Mouse (Mus musculus) heart, embryonic 10.5 days (tissue): Measurements from ENCODE around the gene Fgfr2. TPM values are rescaled to one million over a fixed set of nuclear protein-coding genes. Genes with fewer than 3 reads are reported as not detected.

Source experiments
- DNase-seq: peaks from one replicate; pipeline ENCODE4 v3.0.0-alpha.2; 2017; ENCODE audit warnings: low spot score
- H3K27ac ChIP-seq: fragments of 300-500 bp; sonication (generic); 2 replicates; pipeline ENCODE4 v1.5.1; 2016; ENCODE audit warnings: mild to moderate bottlenecking
- H3K27me3 ChIP-seq: fragments of 300-500 bp; sonication (generic); 2 replicates; pipeline ENCODE4 v1.6.1; 2016; ENCODE audit warnings: mild to moderate bottlenecking; ENCODE audit not compliant: poor library complexity, insufficient read depth, severe bottlenecking
- H3K36me3 ChIP-seq: fragments of 300-500 bp; sonication (generic); 2 replicates; pipeline ENCODE4 v1.6.1; 2016; ENCODE audit warnings: mild to moderate bottlenecking, moderate library complexity
- H3K4me1 ChIP-seq: fragments of 300-500 bp; sonication (generic); 2 replicates; pipeline ENCODE4 v1.6.1; 2016; ENCODE audit warnings: mild to moderate bottlenecking
- H3K4me3 ChIP-seq: fragments of 300-500 bp; sonication (generic); 2 replicates; pipeline ENCODE4 v1.5.1; 2016; ENCODE audit warnings: mild to moderate bottlenecking, moderate library complexity
- H3K9me3 ChIP-seq: fragments of 300-500 bp; sonication (generic); 2 replicates; pipeline ENCODE4 v1.6.1; 2016; ENCODE audit warnings: mild to moderate bottlenecking, moderate library complexity
- WGBS: fragments of 180-500 bp; shearing (Covaris S2); methylation state at CpG from one replicate; pipeline ENCODE4 v1.1.7; 2016; 5-methylcytosine and 5-hydroxymethylcytosine counted together
- polyA plus RNA-seq: library from polyadenylated mRNA; unstranded; fragments of >200 nt; fragmentation: Nextera tagmentation; extraction: Ambion mirVana; gene quantifications from 2 replicates; pipeline ENCODE4 v1.2.1, GENCODE M21; 2016

Gene Fgfr2
- polyA plus RNA-seq, 1 experiment from 2014 or later = 46.6 TPM

DNA sequence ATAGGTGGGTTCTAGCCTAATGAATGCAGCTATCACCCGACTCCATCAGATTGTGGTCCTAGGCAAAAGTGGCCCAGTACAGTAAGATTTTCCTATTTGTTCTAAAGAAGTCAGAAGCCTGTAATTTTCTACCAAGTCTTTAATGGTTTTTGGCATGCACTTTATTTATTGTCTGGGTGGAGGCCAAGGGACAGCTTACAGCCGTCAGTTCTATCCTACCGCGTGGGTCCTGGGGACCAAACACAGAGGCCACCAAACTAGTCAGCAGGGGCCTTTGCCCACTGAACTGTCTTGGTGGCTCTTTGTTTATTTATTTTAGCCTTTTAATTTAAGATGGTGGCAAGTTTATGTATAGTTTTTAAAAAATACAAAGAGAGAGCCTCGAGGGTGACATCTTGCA lies 2544.5 kb downstream of the Fgfr2 start:
- H3K4me1 ChIP-seq = peaks cover 15% of the 10 kb centered on the region
- no peaks in the 10 kb centered on the region for H3K27me3 ChIP-seq
- H3K36me3 ChIP-seq = no peaks in the 10 kb centered on the region
- H3K9me3 ChIP-seq = no peaks in the 10 kb centered on the region
- DNase-seq = no peak
- no peak overlapping the region for H3K27ac ChIP-seq
- no peak overlapping the region for H3K4me3 ChIP-seq
- 86% methylated on average over 5 of the region's 5 CpGs for WGBS

GRCm38 (mm10) chr7:130578066-130578465 lies 2545.1 kb downstream of the Fgfr2 start:
- Histone ChIP-seq H3K9me3 (no peaks in the 10 kb centered on the region), H3K36me3 (no peaks in the 10 kb centered on the region), H3K27ac (no peak overlapping the region), H3K4me1 (peaks cover 15% of the 10 kb centered on the region), H3K4me3 (no peak overlapping the region), H3K27me3 (no peaks in the 10 kb centered on the region)
- DNase-seq = no peak
- WGBS = 89% methylated on average over 2 of the region's 2 CpGs

DNA sequence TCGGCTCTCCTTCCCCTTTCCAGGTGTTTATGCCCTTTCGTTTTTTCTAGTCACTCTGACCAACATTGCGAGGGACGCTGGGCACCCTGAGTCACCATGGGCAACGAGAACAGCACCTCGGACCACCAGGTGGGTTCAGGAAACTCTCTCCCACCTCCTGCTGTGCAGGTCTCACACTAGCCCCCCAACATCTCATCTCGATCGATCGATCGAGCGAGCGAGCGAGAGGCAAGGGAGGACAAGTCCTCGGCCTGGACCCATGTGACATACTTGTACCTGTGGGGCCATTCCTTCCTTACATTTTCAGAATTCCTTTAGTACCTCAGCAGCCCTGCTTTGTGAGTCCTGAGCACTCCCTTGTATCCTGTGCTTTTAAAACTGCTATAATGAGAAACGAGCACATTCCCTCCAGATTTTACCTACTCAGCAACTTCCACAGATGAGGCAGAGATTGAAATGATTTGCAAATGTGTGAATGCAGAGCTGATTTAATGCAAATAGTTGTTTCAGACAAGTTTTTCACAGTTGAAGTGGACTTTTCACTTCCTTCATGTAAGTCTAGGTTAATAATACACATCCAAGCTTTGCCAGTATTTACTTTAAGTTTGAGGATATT lies 2545.7 kb downstream of the Fgfr2 start, which contains the start of gene Tacc2:
TSS of gene Tacc2 (plus strand) at position 51 of the 616 bp plus-strand sequence.
- Histone ChIP-seq H3K27ac (peak within 1 kb of the TSS; percentile 69), H3K4me1 (peaks cover 15% of the 10 kb centered on the region), H3K36me3 (no peaks in the 10 kb centered on the region), H3K4me3 (peak within 1 kb of the TSS; percentile 56), H3K27me3 (no peaks in the 10 kb centered on the region), H3K9me3 (no peaks in the 10 kb centered on the region)
- 19% methylated on average over 15 of the region's 15 CpGs for WGBS
- no peak for DNase-seq

- 14% methylated on average over 10 of the region's 10 CpGs for WGBS
- peaks cover 15% of the 10 kb centered on the region for H3K4me1 ChIP-seq
- H3K36me3 ChIP-seq = no peaks in the 10 kb centered on the region
- no peak for DNase-seq
- no peaks in the 10 kb centered on the region for H3K27me3 ChIP-seq
- H3K4me3 ChIP-seq = peak overlapping the region; percentile 56
- H3K9me3 ChIP-seq = no peaks in the 10 kb centered on the region
- H3K27ac ChIP-seq = peak overlapping the region; percentile 69; the same call in 1 of the 2 replicates
Measured at GRCm38 (mm10) chr7:130576981-130577380, 2546.2 kb downstream of the Fgfr2 start.

DNA sequence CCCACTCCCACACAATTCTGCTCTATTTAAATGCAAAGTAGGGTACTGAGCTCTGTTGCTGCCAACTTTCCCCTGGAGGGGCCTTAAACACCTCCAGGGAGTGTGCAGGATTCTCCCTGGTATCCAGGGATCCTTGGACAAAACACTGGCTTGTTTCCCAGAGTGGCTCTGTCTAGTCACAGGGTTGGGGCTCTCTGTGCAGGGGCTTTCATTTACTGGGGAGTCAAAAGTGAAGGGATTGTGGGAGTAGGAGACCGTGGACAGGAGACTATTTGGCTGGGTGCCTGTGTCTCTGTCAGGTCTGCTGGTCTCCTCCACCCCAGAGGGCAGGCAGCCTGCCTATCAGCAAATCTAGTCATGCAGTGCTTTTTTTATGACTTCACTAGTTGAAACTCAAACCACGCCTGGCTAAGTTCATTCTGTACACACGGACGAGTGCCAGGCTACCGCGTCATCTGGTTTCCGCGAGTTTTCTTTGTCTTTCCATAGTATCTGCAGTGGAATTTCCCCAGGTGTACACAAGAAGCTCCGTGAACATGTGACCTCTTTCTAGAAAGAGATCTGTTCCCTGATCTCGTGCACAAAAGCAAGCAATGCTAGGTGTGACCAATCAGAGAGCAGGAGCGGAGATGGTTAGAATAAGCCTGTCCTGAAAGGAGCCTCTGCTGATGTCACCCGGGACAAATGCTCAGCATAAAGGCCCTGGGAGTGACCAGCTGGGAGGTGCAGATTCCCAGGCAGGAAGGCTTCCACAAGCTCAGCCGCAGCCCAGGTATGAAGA lies 2548.7 kb downstream of the Fgfr2 start:
- no peak overlapping the region for H3K27ac ChIP-seq
- peaks cover 15% of the 10 kb centered on the region for H3K4me1 ChIP-seq
- no peaks in the 10 kb centered on the region for H3K36me3 ChIP-seq
- WGBS = 65% methylated on average over 13 of the region's 13 CpGs
- H3K9me3 ChIP-seq = no peaks in the 10 kb centered on the region
- H3K27me3 ChIP-seq = no peaks in the 10 kb centered on the region
- DNase-seq = no peak
- H3K4me3 ChIP-seq = no peak overlapping the region

DNA sequence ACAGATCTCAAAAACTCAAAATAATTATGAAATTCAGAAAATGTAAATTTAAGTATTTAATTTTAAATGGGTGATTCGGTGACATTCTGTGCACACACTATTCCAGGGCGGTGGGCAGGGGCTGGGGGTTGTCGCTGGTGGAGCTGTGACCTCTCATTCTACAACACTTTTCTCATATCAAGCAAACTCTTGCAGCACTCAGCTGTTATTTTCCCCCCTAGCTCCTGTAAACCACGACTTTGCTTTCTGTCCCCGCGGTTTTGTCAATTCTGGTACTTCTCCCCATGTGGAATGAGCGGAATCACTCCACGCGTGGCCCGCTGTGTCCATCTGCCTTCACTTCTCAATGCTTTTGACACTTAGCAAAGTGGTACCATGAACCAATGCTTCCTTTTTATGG lies 2549.4 kb downstream of the Fgfr2 start:
- DNase-seq = no peak
- Histone ChIP-seq H3K36me3 (no peaks in the 10 kb centered on the region), H3K9me3 (no peaks in the 10 kb centered on the region), H3K27me3 (no peaks in the 10 kb centered on the region), H3K4me1 (peaks cover 22% of the 10 kb centered on the region), H3K27ac (no peak overlapping the region), H3K4me3 (no peak overlapping the region)
- 89% methylated on average over 10 of the region's 10 CpGs for WGBS

DNA sequence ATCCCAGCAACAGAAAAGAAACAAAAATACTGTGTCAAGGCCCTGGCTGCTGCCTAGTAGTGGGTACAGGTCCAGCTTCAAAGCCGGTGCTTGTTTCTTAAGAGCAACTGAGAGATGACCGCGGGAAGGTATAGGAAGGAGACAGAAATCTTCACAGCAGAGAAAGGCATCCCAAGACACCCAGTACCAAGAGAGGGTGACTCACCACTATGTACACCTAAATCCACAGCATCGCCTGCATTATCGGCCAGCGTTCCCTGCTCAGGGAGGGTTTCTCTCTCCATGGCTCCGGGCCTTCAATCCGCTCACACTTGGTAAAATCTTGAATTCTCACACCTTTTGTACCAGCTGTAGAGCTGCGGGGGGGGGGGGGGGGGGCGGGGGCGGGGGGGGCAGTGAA lies 2550.3 kb downstream of the Fgfr2 start, which contains the start of gene Nsmce4a:
TSS of gene Nsmce4a (minus strand) at position 298 of the 400 bp plus-strand sequence.
- Histone ChIP-seq H3K9me3 (no peaks in the 10 kb centered on the region), H3K27me3 (no peaks in the 10 kb centered on the region), H3K27ac (no peak within 1 kb of the TSS), H3K4me1 (peaks cover 24% of the 10 kb centered on the region), H3K36me3 (no peaks in the 10 kb centered on the region), H3K4me3 (no peak within 1 kb of the TSS)
- 56% methylated on average over 11 of the region's 11 CpGs for WGBS
- DNase-seq = no peak

- peaks cover 16% of the 10 kb centered on the region for H3K4me1 ChIP-seq
- no peak overlapping the region for H3K27ac ChIP-seq
- WGBS = 88% methylated on average over 7 of the region's 7 CpGs
- no peaks in the 10 kb centered on the region for H3K36me3 ChIP-seq
- H3K4me3 ChIP-seq = no peak overlapping the region
- no peak for DNase-seq
- H3K27me3 ChIP-seq = no peaks in the 10 kb centered on the region
- no peaks in the 10 kb centered on the region for H3K9me3 ChIP-seq
Measured at GRCm38 (mm10) chr7:130570472-130570871, 2552.7 kb downstream of the Fgfr2 start.

DNA sequence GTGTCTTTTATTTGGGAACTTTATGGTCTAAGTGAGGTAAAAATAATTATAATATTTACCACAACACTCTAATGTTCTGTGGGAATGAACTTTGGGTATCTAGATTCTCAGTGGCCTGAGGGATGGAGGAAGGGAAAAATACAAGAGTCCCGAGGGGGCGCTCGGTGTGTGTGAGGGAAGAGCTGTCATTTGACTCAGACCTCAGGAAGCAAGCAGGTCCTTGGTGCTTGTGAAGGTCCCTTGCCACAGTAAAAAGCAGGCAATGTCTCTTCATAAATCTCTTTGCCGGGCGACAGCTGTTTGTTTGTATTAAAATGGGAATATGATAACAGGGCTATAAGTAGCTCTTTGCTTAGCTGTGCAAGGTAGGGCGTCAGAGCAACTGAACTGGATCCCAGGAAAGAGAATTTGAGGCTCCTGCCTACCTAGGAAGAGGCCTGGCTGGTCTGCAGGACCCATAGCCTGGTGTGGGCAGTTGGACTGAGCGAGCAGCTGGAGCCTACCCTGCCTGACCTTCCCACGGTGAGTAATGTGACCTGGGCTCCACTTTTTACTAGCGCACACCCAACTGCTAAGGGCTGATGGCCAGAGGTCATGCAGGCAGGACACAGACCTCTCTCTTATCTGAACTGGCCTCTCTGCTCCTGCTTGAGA lies 2554.2 kb downstream of the Fgfr2 start:
- Histone ChIP-seq H3K27ac (peak overlapping the region; percentile 56; the same call in 1 of the 2 replicates), H3K9me3 (no peaks in the 10 kb centered on the region)

DNA sequence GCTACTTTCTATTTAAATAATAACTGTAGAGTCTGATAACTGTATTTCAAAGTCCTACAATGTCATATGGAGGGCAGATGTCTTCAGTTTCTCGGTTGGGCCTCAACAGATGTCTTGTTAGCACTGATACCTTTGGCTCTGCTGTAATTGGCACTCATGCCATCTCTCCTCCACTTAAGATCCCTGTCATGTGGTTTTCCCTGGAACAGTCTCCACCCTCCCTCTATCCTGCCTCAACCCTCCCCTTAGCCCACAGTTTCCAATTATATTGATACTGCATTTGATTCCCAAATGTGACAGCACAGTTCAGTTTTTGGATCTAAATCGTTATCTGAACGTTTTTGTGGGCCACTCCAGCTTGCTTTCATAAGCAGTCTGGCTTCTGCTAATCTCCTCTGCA lies 2558.6 kb downstream of the Fgfr2 start:
- H3K36me3 ChIP-seq = no peaks in the 10 kb centered on the region
- H3K4me1 ChIP-seq = peaks cover 11% of the 10 kb centered on the region
- no peak overlapping the region for H3K4me3 ChIP-seq
- no peak for DNase-seq
- WGBS = 54% methylated on average over 3 of the region's 3 CpGs
- H3K9me3 ChIP-seq = no peaks in the 10 kb centered on the region
- no peaks in the 10 kb centered on the region for H3K27me3 ChIP-seq
- H3K27ac ChIP-seq = no peak overlapping the region

More for the DNA sequence above, 2554.2 kb downstream of the Fgfr2 start:
- Histone ChIP-seq H3K36me3 (no peaks in the 10 kb centered on the region), H3K4me3 (no peak overlapping the region), H3K27me3 (no peaks in the 10 kb centered on the region), H3K4me1 (peaks cover 11% of the 10 kb centered on the region)
- WGBS = 43% methylated on average over 9 of the region's 9 CpGs
- no peak for DNase-seq

- H3K27me3 ChIP-seq = no peaks in the 10 kb centered on the region
- whole genome bisulfite sequencing = 35% methylated on average over 4 of the region's 4 CpGs
- no peak overlapping the region for H3K4me3 ChIP-seq
- no peak for DNase-seq
- H3K4me1 ChIP-seq = peaks cover 5% of the 10 kb centered on the region
- no peaks in the 10 kb centered on the region for H3K9me3 ChIP-seq
- H3K27ac ChIP-seq = no peak overlapping the region
- H3K36me3 ChIP-seq = no peaks in the 10 kb centered on the region
Measured at GRCm38 (mm10) chr7:130563880-130564279, 2559.3 kb downstream of the Fgfr2 start.

- 0 out of 2 replicates have a peak, but pooled peaks cover 2% of the 10 kb centered on the region for H3K4me1 ChIP-seq
- DNase-seq = no peak
- H3K36me3 ChIP-seq = no peaks in the 10 kb centered on the region
- H3K27ac ChIP-seq = no peak overlapping the region
- no peak overlapping the region for H3K4me3 ChIP-seq
- H3K9me3 ChIP-seq = no peaks in the 10 kb centered on the region
- WGBS = 92% methylated on average over 4 of the region's 4 CpGs
- H3K27me3 ChIP-seq = no peaks in the 10 kb centered on the region
Measured at GRCm38 (mm10) chr7:130563276-130563675, 2559.9 kb downstream of the Fgfr2 start.

DNA sequence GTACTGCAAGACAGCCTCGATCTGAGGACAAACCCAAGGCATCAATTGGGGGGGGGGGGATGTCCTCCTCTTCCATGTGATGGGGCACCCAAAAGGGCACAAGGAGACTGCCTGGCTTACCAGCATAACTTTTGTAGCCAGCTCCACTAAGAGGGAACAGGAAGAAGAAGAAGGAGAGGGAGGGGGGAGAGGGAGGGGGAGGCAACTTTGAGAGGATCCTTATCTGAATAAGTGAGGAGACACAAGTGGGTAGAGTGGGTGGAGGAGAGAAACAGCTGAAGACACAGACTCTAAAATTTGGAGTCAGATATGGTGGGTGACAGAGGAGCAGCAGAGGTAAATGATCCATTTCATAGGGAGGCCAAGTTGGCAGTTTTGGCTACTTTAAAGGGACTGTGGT lies 2562.2 kb downstream of the Fgfr2 start:
- no peaks in the 10 kb centered on the region for H3K36me3 ChIP-seq
- WGBS = 62% methylated on average over 1 of the region's 1 CpGs

More for the DNA sequence above, 2562.2 kb downstream of the Fgfr2 start:
- no peaks in the 10 kb centered on the region for H3K27me3 ChIP-seq
- H3K4me3 ChIP-seq = no peak overlapping the region
- H3K27ac ChIP-seq = no peak overlapping the region
- H3K9me3 ChIP-seq = no peaks in the 10 kb centered on the region
- no peak for DNase-seq
- H3K4me1 ChIP-seq = 0 out of 2 replicates have a peak, but pooled peaks cover 2% of the 10 kb centered on the region
